Mouse (Mus musculus): Measurements from ENCODE around the gene Ltb.

DNA sequence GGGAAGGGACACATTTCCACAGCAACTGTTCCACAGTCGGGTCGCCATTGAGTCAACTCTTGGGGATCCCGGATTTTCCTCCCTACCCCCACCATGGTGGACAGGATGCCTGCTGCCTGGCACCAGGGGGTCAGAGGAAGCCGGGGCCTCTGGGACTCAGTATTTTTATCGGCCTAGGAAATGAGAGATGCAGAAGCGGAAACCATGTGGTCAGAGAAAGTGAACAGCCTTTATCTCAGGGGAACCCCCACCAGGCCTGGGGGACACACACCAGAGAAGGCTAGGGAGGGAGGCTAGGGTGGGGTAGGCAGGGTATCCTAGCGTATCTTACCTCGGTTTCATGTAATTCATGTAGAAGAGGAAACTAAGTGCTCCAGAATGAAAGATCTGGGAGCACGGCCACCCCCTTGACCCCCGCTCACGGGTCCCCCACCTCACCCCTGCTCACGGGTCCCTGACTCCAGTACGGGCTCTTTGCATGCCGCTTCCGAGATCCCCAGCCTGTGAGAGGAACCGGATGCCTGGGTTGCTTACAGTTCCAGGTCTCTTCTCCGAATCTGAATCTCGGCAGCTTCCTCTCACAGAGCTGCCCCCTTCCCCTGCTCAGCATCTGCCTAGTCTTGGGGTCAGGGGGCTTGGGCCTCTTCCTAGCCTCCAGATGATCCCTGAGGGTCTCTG is 24.4 kb downstream of the Ltb start:
- TF ChIP-seq CTCF (IDR thresholded peaks at IDR 0.05; ENCODE audit: low read depth, low read length) = no peak
- TF ChIP-seq GATA1 (IDR thresholded peaks at IDR 0.05; ENCODE audit: borderline replicate concordance, low read length) = no peak
- TF ChIP-seq TAL1 (conservative IDR thresholded peaks at IDR 0.05; ENCODE audit: low read depth, low read length) = no peak
- TF ChIP-seq POLR2AphosphoS5 (IDR thresholded peaks at IDR 0.05; ENCODE audit: insufficient replicate concordance, low read depth, low read length) = no peak
- TF ChIP-seq GATA2 (IDR thresholded peaks at IDR 0.05; ENCODE audit: borderline replicate concordance, low read depth, low read length) = no peak
